Mouse (Mus musculus): ENCODE results near the gene Rfx7. TPM values are rescaled to one million over a fixed set of nuclear protein-coding genes. Genes with fewer than 3 reads are reported as not detected.

Rfx7 gene
- polyA plus RNA-seq, 1 experiment from 2014 or later: 15.0 TPM

GRCm38 (mm10) chr9:72520849-72521248 is 11.2 kb upstream of the Rfx7 start:
- no peak for ATAC-seq (ENCODE audit: low FRiP score, low read depth)
- H3K9me3 ChIP-seq: no peaks in the 10 kb centered on the region
- no peak overlapping the region for H3K27ac ChIP-seq (replicated peaks)
- no peaks in the 10 kb centered on the region for H3K4me1 ChIP-seq (replicated peaks)
- no peaks in the 10 kb centered on the region for H3K36me3 ChIP-seq
- H3K4me3 ChIP-seq: no peak overlapping the region
- H3K9ac ChIP-seq: no peak overlapping the region
- H3K4me2 ChIP-seq: no peak overlapping the region
- no peaks in the 10 kb centered on the region for H3K27me3 ChIP-seq

- H3K36me3 ChIP-seq: no peaks in the 10 kb centered on the region
- H3K27ac ChIP-seq (replicated peaks): no peak overlapping the region
- no peak overlapping the region for H3K4me3 ChIP-seq
- 85% methylated on average over 1 of the region's 1 CpGs for WGBS
- ATAC-seq (ENCODE audit: low FRiP score, low read depth): no peak
- H3K4me1 ChIP-seq (replicated peaks): peaks cover 12% of the 10 kb centered on the region
- H3K9ac ChIP-seq: no peak overlapping the region
- H3K27me3 ChIP-seq: no peaks in the 10 kb centered on the region
- H3K9me3 ChIP-seq: no peaks in the 10 kb centered on the region
- H3K4me2 ChIP-seq: no peak overlapping the region
Measured at GRCm38 (mm10) chr9:72526091-72526490, 5.9 kb upstream of the Rfx7 start.

- Histone ChIP-seq H3K4me2 (peak overlapping the region; percentile 69), H3K4me1 (replicated peaks) (peaks cover 19% of the 10 kb centered on the region), H3K9ac (no peak overlapping the region), H3K27me3 (no peaks in the 10 kb centered on the region), H3K4me3 (no peak overlapping the region), H3K27ac (replicated peaks) (peak overlapping the region; percentile 100; the same call in 1 of the 2 replicates), H3K36me3 (no peaks in the 10 kb centered on the region), H3K9me3 (no peaks in the 10 kb centered on the region)
- ATAC-seq (ENCODE audit: low FRiP score, low read depth): no peak
- WGBS: under 1% methylated on average over 12 of the region's 12 CpGs
Measured at GRCm38 (mm10) chr9:72530237-72530636, 1.8 kb upstream of the Rfx7 start.

GRCm38 (mm10) chr9:72530824-72531223 is 1.2 kb upstream of the Rfx7 start:
- H3K4me2 ChIP-seq: peak overlapping the region; percentile 69
- no peaks in the 10 kb centered on the region for H3K9me3 ChIP-seq
- no peaks in the 10 kb centered on the region for H3K27me3 ChIP-seq
- WGBS: 21% methylated on average over 4 of the region's 4 CpGs
- H3K4me1 ChIP-seq (replicated peaks): peaks cover 19% of the 10 kb centered on the region
- ATAC-seq (ENCODE audit: low FRiP score, low read depth): peak; percentile 9
- H3K4me3 ChIP-seq: peak overlapping the region; percentile 90
- peak overlapping the region; percentile 92 for H3K9ac ChIP-seq
- no peaks in the 10 kb centered on the region for H3K36me3 ChIP-seq
- peak overlapping the region; percentile 100 for H3K27ac ChIP-seq (replicated peaks)

GRCm38 (mm10) chr9:72531291-72531995 is 597 bp upstream of the Rfx7 start:
- peak overlapping the region; percentile 100 for H3K27ac ChIP-seq (replicated peaks)
- H3K27me3 ChIP-seq: no peaks in the 10 kb centered on the region
- no peaks in the 10 kb centered on the region for H3K9me3 ChIP-seq
- no peaks in the 10 kb centered on the region for H3K36me3 ChIP-seq
- WGBS: under 1% methylated on average over 35 of the region's 35 CpGs
- peak overlapping the region; percentile 90 for H3K4me3 ChIP-seq
- ATAC-seq (ENCODE audit: low FRiP score, low read depth): peak; percentile 94
- H3K9ac ChIP-seq: peak overlapping the region; percentile 92
- peaks cover 19% of the 10 kb centered on the region for H3K4me1 ChIP-seq (replicated peaks)
- peak overlapping the region; percentile 69 for H3K4me2 ChIP-seq

GRCm38 (mm10) chr9:72532381-72533088 is 495 bp downstream of the Rfx7 start:
- Histone ChIP-seq H3K4me3 (peak overlapping the region; percentile 90), H3K4me1 (replicated peaks) (peaks cover 19% of the 10 kb centered on the region), H3K4me2 (peak overlapping the region; percentile 69), H3K9me3 (no peaks in the 10 kb centered on the region), H3K9ac (peak overlapping the region; percentile 92), H3K27ac (replicated peaks) (peak overlapping the region; percentile 100), H3K36me3 (no peaks in the 10 kb centered on the region), H3K27me3 (no peaks in the 10 kb centered on the region)
- peak; percentile 65 for ATAC-seq (ENCODE audit: low FRiP score, low read depth)
- under 1% methylated on average over 49 of the region's 55 CpGs for WGBS

GRCm38 (mm10) chr9:72533089-72533415 is 1.0 kb downstream of the Rfx7 start:
- H3K36me3 ChIP-seq: no peaks in the 10 kb centered on the region
- ATAC-seq (ENCODE audit: low FRiP score, low read depth): no peak
- WGBS: 0% methylated on average over 2 of the region's 2 CpGs
- H3K4me2 ChIP-seq: peak overlapping the region; percentile 69
- H3K4me3 ChIP-seq: peak overlapping the region; percentile 90
- no peaks in the 10 kb centered on the region for H3K9me3 ChIP-seq
- H3K9ac ChIP-seq: peak overlapping the region; percentile 92
- no peaks in the 10 kb centered on the region for H3K27me3 ChIP-seq
- peak overlapping the region; percentile 100 for H3K27ac ChIP-seq (replicated peaks)
- peaks cover 19% of the 10 kb centered on the region for H3K4me1 ChIP-seq (replicated peaks)

GRCm38 (mm10) chr9:72534985-72535384 is 2.9 kb downstream of the Rfx7 start:
- 85% methylated on average over 2 of the region's 2 CpGs for WGBS
- no peak for ATAC-seq (ENCODE audit: low FRiP score, low read depth)
- Histone ChIP-seq H3K27me3 (no peaks in the 10 kb centered on the region), H3K9me3 (no peaks in the 10 kb centered on the region), H3K4me1 (replicated peaks) (peaks cover 17% of the 10 kb centered on the region), H3K4me3 (peak overlapping the region; percentile 37; the same call in 1 of the 2 replicates), H3K36me3 (no peaks in the 10 kb centered on the region), H3K9ac (no peak overlapping the region), H3K4me2 (peak overlapping the region; percentile 61), H3K27ac (replicated peaks) (no peak overlapping the region)

GRCm38 (mm10) chr9:72535394-72535793 is 3.4 kb downstream of the Rfx7 start:
- Histone ChIP-seq H3K4me3 (no peak overlapping the region), H3K4me1 (replicated peaks) (peaks cover 16% of the 10 kb centered on the region), H3K4me2 (peak overlapping the region; percentile 61; the same call in 1 of the 2 replicates), H3K27me3 (no peaks in the 10 kb centered on the region), H3K36me3 (no peaks in the 10 kb centered on the region), H3K9ac (no peak overlapping the region), H3K9me3 (no peaks in the 10 kb centered on the region), H3K27ac (replicated peaks) (no peak overlapping the region)
- WGBS: 76% methylated on average over 3 of the region's 3 CpGs
- no peak for ATAC-seq (ENCODE audit: low FRiP score, low read depth)

- ATAC-seq (ENCODE audit: low FRiP score, low read depth): no peak
- Histone ChIP-seq H3K9ac (no peak overlapping the region), H3K27ac (replicated peaks) (no peak overlapping the region), H3K4me2 (no peak overlapping the region), H3K36me3 (no peaks in the 10 kb centered on the region), H3K27me3 (no peaks in the 10 kb centered on the region), H3K4me3 (no peak overlapping the region), H3K4me1 (replicated peaks) (peaks cover 7% of the 10 kb centered on the region; the same call in 1 of the 2 replicates), H3K9me3 (no peaks in the 10 kb centered on the region)
- WGBS: 15% methylated on average over 1 of the region's 1 CpGs
Measured at GRCm38 (mm10) chr9:72537086-72537485, 5.0 kb downstream of the Rfx7 start.

GRCm38 (mm10) chr9:72543590-72543989 is 11.6 kb downstream of the Rfx7 start:
- no peak overlapping the region for H3K4me3 ChIP-seq
- no peak for ATAC-seq (ENCODE audit: low FRiP score, low read depth)
- H3K27ac ChIP-seq (replicated peaks): no peak overlapping the region

GRCm38 (mm10) chr9:72558780-72559179 is 26.7 kb downstream of the Rfx7 start:
- no peak overlapping the region for H3K27ac ChIP-seq (replicated peaks)
- H3K9ac ChIP-seq: no peak overlapping the region
- WGBS: 84% methylated on average over 1 of the region's 1 CpGs
- no peak overlapping the region for H3K4me3 ChIP-seq
- no peak overlapping the region for H3K4me2 ChIP-seq
- ATAC-seq (ENCODE audit: low FRiP score, low read depth): no peak
- H3K27me3 ChIP-seq: no peaks in the 10 kb centered on the region
- no peaks in the 10 kb centered on the region for H3K36me3 ChIP-seq
- no peaks in the 10 kb centered on the region for H3K9me3 ChIP-seq
- no peaks in the 10 kb centered on the region for H3K4me1 ChIP-seq (replicated peaks)

More at GRCm38 (mm10) chr9:72543590-72543989, 11.6 kb downstream of the Rfx7 start:
- Histone ChIP-seq H3K27me3 (no peaks in the 10 kb centered on the region), H3K9ac (no peak overlapping the region), H3K4me1 (replicated peaks) (0 out of 2 replicates have a peak, but pooled peaks cover 3% of the 10 kb centered on the region), H3K4me2 (no peak overlapping the region), H3K9me3 (no peaks in the 10 kb centered on the region), H3K36me3 (no peaks in the 10 kb centered on the region)

Data from hindbrain, embryonic 15.5 days (tissue).